Mouse (Mus musculus) G1E (cell line): ENCODE measurements around the gene Olfr305.

Experiments used
- CTCF ChIP-seq: IDR thresholded peaks from 2 replicates; pipeline ENCODE4 v1.5.1; 2012; ENCODE audit warnings: low read depth, low read length, inconsistent platforms, mixed read lengths
- GATA1 ChIP-seq: IDR thresholded peaks from 2 replicates; pipeline ENCODE4 v1.6.1; 2012; ENCODE audit warnings: borderline replicate concordance, low read length, inconsistent platforms, mixed read lengths
- GATA2 ChIP-seq: IDR thresholded peaks from 2 replicates; pipeline ENCODE4 v1.6.1; 2012; ENCODE audit warnings: low read depth, low read length, inconsistent platforms, borderline replicate concordance
- TAL1 ChIP-seq: conservative IDR thresholded peaks from 2 replicates; pipeline ENCODE4 v1.6.1; 2012; ENCODE audit warnings: low read depth, low read length, inconsistent platforms, mixed read lengths

GRCm38 (mm10) chr7:86337486-86337885, 29.2 kb downstream of the Olfr305 start, which contains the start of gene Olfr307:
- TF ChIP-seq CTCF (no peak), TAL1 (no peak), GATA1 (no peak), GATA2 (no peak)
